38 mouse cellular contexts compared by ENCODE assay signal in genomic region chr16:22894095-22894494, GRCm38 (mm10). TPM values are rescaled to one million over a fixed set of nuclear protein-coding genes. Genes with fewer than 3 reads are reported as not detected.
DNase-seq lines count a peak whose midpoint lies in the region; ATAC-seq and TF ChIP-seq lines count a peak whose summit lies in the region.
"Had no signal": no experiment of that assay in that cellular context is flagged by ENCODE, and none has a peak within 500 bp of the region (broad histone marks: within the 10 kb centered on the region; RNA-seq: fewer than 3 reads in every experiment).

No protein-coding gene starts in this region.

- H3K9ac ChIP-seq in midbrain, embryonic 14.5 days (replicated peaks; ENCODE audit: low read length), result no peak overlapping the region
- H3K9ac ChIP-seq in liver, embryonic 14.5 days (replicated peaks), result no peak overlapping the region
- H3K9ac ChIP-seq: hindbrain, embryonic 12.5 days; limb, embryonic 13.5 days; lung, embryonic 14.5 days; neural tube, embryonic 12.5 days had no signal

- H3K27me3 ChIP-seq in midbrain, embryonic 10.5 days (ENCODE audit: low read depth, poor library complexity, severe bottlenecking), result no peaks in the 10 kb centered on the region
- no peaks in the 10 kb centered on the region for H3K27me3 ChIP-seq in midbrain, embryonic 14.5 days (ENCODE audit: control insufficient read depth, insufficient read depth, low read length)
- no peaks in the 10 kb centered on the region for H3K27me3 ChIP-seq in liver, embryonic 14.5 days (ENCODE audit: control insufficient read depth, insufficient read depth, low read length)
- H3K27me3 ChIP-seq: hindbrain, embryonic 12.5 days; limb, embryonic 13.5 days; neural tube, embryonic 12.5 days had no signal

- H3K4me3 ChIP-seq in midbrain, embryonic 10.5 days, result no peak overlapping the region
- no peak overlapping the region for H3K4me3 ChIP-seq in midbrain, embryonic 14.5 days (replicated peaks; ENCODE audit: low read depth, low read length)
- H3K4me3 ChIP-seq in liver, embryonic 14.5 days (ENCODE audit: insufficient read depth in 1 of 2, low read depth in 2 of 2, low read length in 2 of 2), result 0 out of 4 replicates have a peak overlapping the region, but pooled peaks of 1 of the 2 experiments have one; percentile 16
- H3K4me3 ChIP-seq: gastrocnemius, adult 2 months; heart, adult 2 months; hindbrain, embryonic 12.5 days; layer of hippocampus, adult 2 months; left cerebral cortex, adult 2 months; limb, embryonic 13.5 days; neural tube, embryonic 12.5 days had no signal

- no peak for ATAC-seq in midbrain, embryonic 14.5 days (ENCODE audit: low FRiP score, low TSS enrichment)
- ATAC-seq in liver, embryonic 14.5 days (ENCODE audit: insufficient read depth), result peak; percentile 22; the same call in 1 of the 2 replicates
- ATAC-seq: forebrain, embryonic 16.5 days; intestine, embryonic 16.5 days; midbrain, embryonic 16.5 days had no signal

- H3K4me2 ChIP-seq in midbrain, embryonic 14.5 days (ENCODE audit: low read length), result no peak overlapping the region
- no peak overlapping the region; the same call in 1 of the 2 replicates for H3K4me2 ChIP-seq in liver, embryonic 14.5 days (ENCODE audit: low read depth)
- H3K4me2 ChIP-seq: hindbrain, embryonic 12.5 days; limb, embryonic 13.5 days; lung, embryonic 14.5 days; neural tube, embryonic 12.5 days had no signal

- peaks cover 12% of the 10 kb centered on the region for H3K4me1 ChIP-seq in midbrain, embryonic 10.5 days
- H3K4me1 ChIP-seq in midbrain, embryonic 14.5 days (ENCODE audit: control insufficient read depth, insufficient read depth, low read length), result no peaks in the 10 kb centered on the region
- peaks cover 0 to 8% of the 10 kb centered on the region in 2 experiments; a peak in 2 of 4 replicates for H3K4me1 ChIP-seq in liver, embryonic 14.5 days (replicated peaks; ENCODE audit: control insufficient read depth in 2 of 2, insufficient read depth in 2 of 2, low read length in 1 of 2)
- H3K4me1 ChIP-seq: hindbrain, embryonic 12.5 days; neural tube, embryonic 12.5 days had no signal

- H3K9me3 ChIP-seq in midbrain, embryonic 10.5 days (replicated peaks), result no peaks in the 10 kb centered on the region
- no peaks in the 10 kb centered on the region for H3K9me3 ChIP-seq in midbrain, embryonic 14.5 days (ENCODE audit: control insufficient read depth, low read length)
- no peaks in the 10 kb centered on the region for H3K9me3 ChIP-seq in liver, embryonic 14.5 days (ENCODE audit: control insufficient read depth, low read length)
- H3K9me3 ChIP-seq: G1E; hindbrain, embryonic 12.5 days; limb, embryonic 13.5 days; neural tube, embryonic 12.5 days had no signal

- WGBS in midbrain, embryonic 10.5 days, result 75% methylated on average over 8 of the region's 8 CpGs
- WGBS in midbrain, embryonic 14.5 days, result 71% methylated on average over 8 of the region's 8 CpGs
- WGBS in liver, embryonic 14.5 days (ENCODE audit: insufficient replicate concordance), result 59% methylated on average over 8 of the region's 8 CpGs

- DNase-seq in midbrain, embryonic 10.5 days (ENCODE audit: low spot score), result no peak
- DNase-seq in midbrain, embryonic 14.5 days, result no peak
- DNase-seq in ZHBTc4 (ENCODE audit: low read depth, low spot score) (peak; percentile 83), adipocyte (ENCODE audit: low spot score) (no peak)
- DNase-seq in liver, embryonic 14.5 days (ENCODE audit: low read depth in 3 of 3, low spot score in 3 of 3), result no peak
- no peak for DNase-seq in heart, adult 8-10 months (ENCODE audit: low spot score)
- DNase-seq in urinary bladder, postnatal 25 days (ENCODE audit: low spot score), result no peak
- DNase-seq: adrenal gland, postnatal 25 days; B cell, adult 2 months; cerebellum, adult 11-12 months; gastrocnemius, adult 2 months; gastrocnemius, postnatal 36 days; heart, adult 2 months; kidney, adult 9 months; lung, embryonic 14.5 days; lung, postnatal 14 days; right cerebral cortex, adult 18-20 months; right cerebral cortex, postnatal 4 days had no signal

- H3K27ac ChIP-seq in midbrain, embryonic 10.5 days (replicated peaks), result 0 out of 2 replicates have a peak overlapping the region, but pooled peaks have one; percentile 9
- no peak overlapping the region for H3K27ac ChIP-seq in midbrain, embryonic 14.5 days (replicated peaks; ENCODE audit: low read depth, low read length)
- no peak overlapping the region for H3K27ac ChIP-seq in liver, embryonic 14.5 days
- H3K27ac ChIP-seq: gastrocnemius, adult 2 months; heart, adult 2 months; hindbrain, embryonic 12.5 days; layer of hippocampus, adult 2 months; left cerebral cortex, adult 2 months; limb, embryonic 13.5 days; neural tube, embryonic 12.5 days; stomach, postnatal 0 days had no signal

- no peak for TF ChIP-seq CTCF in liver, embryonic 14.5 days (IDR thresholded peaks at IDR 0.05; ENCODE audit: low read depth)

- TF ChIP-seq EP300 in liver, embryonic 14.5 days (IDR thresholded peaks at IDR 0.05; ENCODE audit: low read depth), result no peak

- no peaks in the 10 kb centered on the region for H3K36me3 ChIP-seq in midbrain, embryonic 10.5 days
- no peaks in the 10 kb centered on the region for H3K36me3 ChIP-seq in midbrain, embryonic 14.5 days (ENCODE audit: control insufficient read depth, insufficient read depth, low read length)
- no peaks in the 10 kb centered on the region; the same call in 1 of the 2 replicates for H3K36me3 ChIP-seq in liver, embryonic 14.5 days (replicated peaks; ENCODE audit: control insufficient read depth, insufficient read depth, low read depth)
- H3K36me3 ChIP-seq: G1E; hindbrain, embryonic 12.5 days; limb, embryonic 13.5 days; neural tube, embryonic 12.5 days had no signal

RNA-seq across cellular contexts. Expression of gene Ahsg, which starts 3.0 kb away (rescaled TPM):
- not detected in 2 replicates for polyA plus RNA-seq in midbrain, embryonic 10.5 days (2016; fragmentation: Nextera tagmentation; extraction: Ambion mirVana)
- not detected in 2 replicates for polyA plus RNA-seq in midbrain, embryonic 14.5 days (2014; fragmentation: Nextera tagmentation; extraction: Ambion mirVana)
- 1,135 and 1,143 TPM in 2 replicates for polyA plus RNA-seq in liver, embryonic 14.5 days (2012; rRNA removed)
- 1,052 and 1,153 TPM in 2 replicates for polyA plus RNA-seq in liver, embryonic 14.5 days (2014; fragmentation: Nextera tagmentation; extraction: Ambion mirVana)
- total RNA-seq in heart, adult 8-10 months (2022), result 1 to 10 TPM; 5.3 to 8.9 (median 6.8) TPM
- total RNA-seq: gastrocnemius, adult 2 months; layer of hippocampus, adult 2 months; layer of hippocampus, postnatal 14 days; left cerebral cortex, adult 2 months; left cerebral cortex, postnatal 25 days had no signal
- polyA plus RNA-seq: cortical plate, adult 2 months; embryonic facial prominence, embryonic 14.5 days; forebrain, embryonic 11.5 days; hindbrain, embryonic 12.5 days; limb, embryonic 13.5 days; midbrain, embryonic 16.5 days had no signal

RNA-seq across cellular contexts. Expression of gene Fetub, which starts 24.0 kb away (rescaled TPM):
- polyA plus RNA-seq in midbrain, embryonic 10.5 days (2016; fragmentation: Nextera tagmentation; extraction: Ambion mirVana), result not detected in 2 replicates
- polyA plus RNA-seq in midbrain, embryonic 14.5 days (2014; fragmentation: Nextera tagmentation; extraction: Ambion mirVana), result not detected in 2 replicates
- polyA plus RNA-seq in liver, embryonic 14.5 days (2012; rRNA removed), result 1.5 and 1.6 TPM in 2 replicates
- 2.2 and 2.3 TPM in 2 replicates for polyA plus RNA-seq in liver, embryonic 14.5 days (2014; fragmentation: Nextera tagmentation; extraction: Ambion mirVana)
- total RNA-seq in heart, adult 8-10 months (2022), result under 1 TPM in 3 of 4 experiments, not detected in 1; 0.16 to 0.28 (median 0.20) TPM
- total RNA-seq: gastrocnemius, adult 2 months; left cerebral cortex, adult 2 months; left cerebral cortex, postnatal 25 days had no signal
- polyA plus RNA-seq: erythroblast, embryonic 14.5 days; forebrain, embryonic 11.5 days; forebrain, embryonic 16.5 days; heart, embryonic 14.5 days; hindbrain, embryonic 12.5 days; limb, embryonic 13.5 days; lung, embryonic 14.5 days; midbrain, embryonic 16.5 days; neural tube, embryonic 12.5 days; spleen, adult 2 months had no signal

RNA-seq across cellular contexts. Expression of gene Dnajb11, which starts 36.5 kb away (rescaled TPM):
- 86.7 and 100 TPM in 2 replicates for polyA plus RNA-seq in midbrain, embryonic 10.5 days (2016; fragmentation: Nextera tagmentation; extraction: Ambion mirVana)
- polyA plus RNA-seq in midbrain, embryonic 14.5 days (2014; fragmentation: Nextera tagmentation; extraction: Ambion mirVana), result 73.0 and 89.5 TPM in 2 replicates
- polyA plus RNA-seq in liver, embryonic 14.5 days (2012; rRNA removed), result 15.1 and 25.9 TPM in 2 replicates
- polyA plus RNA-seq in liver, embryonic 14.5 days (2014; fragmentation: Nextera tagmentation; extraction: Ambion mirVana), result 54.3 and 54.9 TPM in 2 replicates
- total RNA-seq in heart, adult 8-10 months (2022), result 10 to 100 TPM; 43.8 to 68.4 (median 55.3) TPM

RNA-seq across cellular contexts. Expression of gene Tbccd1, which starts 36.6 kb away (rescaled TPM):
- 34.8 and 39.1 TPM in 2 replicates for polyA plus RNA-seq in midbrain, embryonic 10.5 days (2016; fragmentation: Nextera tagmentation; extraction: Ambion mirVana)
- polyA plus RNA-seq in midbrain, embryonic 14.5 days (2014; fragmentation: Nextera tagmentation; extraction: Ambion mirVana), result 19.4 and 25.5 TPM in 2 replicates
- 20.3 and 25.6 TPM in 2 replicates for polyA plus RNA-seq in liver, embryonic 14.5 days (2012; rRNA removed)
- polyA plus RNA-seq in liver, embryonic 14.5 days (2014; fragmentation: Nextera tagmentation; extraction: Ambion mirVana), result 23.5 and 24.8 TPM in 2 replicates
- 10 to 100 TPM; 10.8 to 13.5 (median 12.1) TPM for total RNA-seq in heart, adult 8-10 months (2022)

RNA-seq across cellular contexts. Expression of gene Hrg, which starts 56.8 kb away (rescaled TPM):
- polyA plus RNA-seq in midbrain, embryonic 10.5 days (2016; fragmentation: Nextera tagmentation; extraction: Ambion mirVana), result 0.09 and 0.12 TPM in 2 replicates
- polyA plus RNA-seq in midbrain, embryonic 14.5 days (2014; fragmentation: Nextera tagmentation; extraction: Ambion mirVana), result 0.12 and 0.28 TPM in 2 replicates
- polyA plus RNA-seq in liver, embryonic 14.5 days (2012; rRNA removed), result 0.16 and 0.28 TPM in 2 replicates
- 0.71 and 1.0 TPM in 2 replicates for polyA plus RNA-seq in liver, embryonic 14.5 days (2014; fragmentation: Nextera tagmentation; extraction: Ambion mirVana)
- not detected for total RNA-seq in heart, adult 8-10 months (2022)
- total RNA-seq: G1E; gastrocnemius, adult 2 months; gastrocnemius, postnatal 36 days; heart, adult 2 months; heart, postnatal 25 days; layer of hippocampus, adult 2 months; layer of hippocampus, postnatal 14 days; left cerebral cortex, adult 2 months; left cerebral cortex, postnatal 25 days had no signal
- polyA plus RNA-seq: cortical plate, adult 2 months; embryonic facial prominence, embryonic 14.5 days; erythroblast, embryonic 14.5 days; forebrain, embryonic 16.5 days; G1E; heart, adult 2 months; heart, embryonic 14.5 days; hindbrain, embryonic 12.5 days; intestine, embryonic 16.5 days; limb, embryonic 13.5 days; lung, embryonic 14.5 days; neural tube, embryonic 12.5 days; spleen, adult 2 months; urinary bladder, adult 2 months had no signal

Comparison
In these comparisons a context has a peak if more than half of its experiments do, and no peak if none do; other contexts are left out.
1. RNA of gene Ahsg, which starts 3.0 kb away (polyA plus RNA-seq): 1,052 to 1,153 TPM in liver, embryonic 14.5 days; not detected in midbrain, embryonic 10.5 days and not detected in midbrain, embryonic 14.5 days; every median in the first group is over 100 times any median in the second.